Mouse (Mus musculus): Measurements from ENCODE around the gene Olfr1099. TPM values are rescaled to one million over a fixed set of nuclear protein-coding genes. Genes with fewer than 3 reads are reported as not detected.

The Olfr1099 gene
- polyA plus RNA-seq (2015; fragmentation: Nextera tagmentation; extraction: Ambion mirVana), result not detected in 2 replicates

DNA sequence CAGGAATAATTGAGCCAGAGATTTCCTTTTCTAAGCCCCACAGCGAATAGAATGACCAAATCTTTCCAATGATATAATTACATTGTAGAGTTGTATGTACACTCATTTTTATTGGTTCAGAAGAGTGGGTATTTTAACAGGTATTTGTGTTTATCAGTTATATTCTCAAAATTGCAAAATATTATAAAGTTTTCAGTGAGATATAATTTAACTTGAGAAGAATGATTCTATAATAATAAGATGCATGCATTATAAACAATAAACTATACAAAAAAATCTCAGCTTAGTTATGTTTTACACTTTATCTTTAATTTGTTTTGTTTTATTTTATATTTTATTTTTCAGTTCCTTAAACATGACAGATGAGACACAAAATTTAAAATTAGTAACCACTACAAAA lies at the start of gene Olfr1099:
Olfr1099 (minus strand) TSS at position 101 of the 400 bp plus-strand sequence.
- H3K27ac ChIP-seq, result no peak within 1 kb of the TSS
- H3K27me3 ChIP-seq, result no peaks in the 10 kb centered on the region
- H3K36me3 ChIP-seq, result no peaks in the 10 kb centered on the region
- H3K4me3 ChIP-seq, result no peak within 1 kb of the TSS
- no peak within 1 kb of the TSS for H3K4me2 ChIP-seq
- no peak within 1 kb of the TSS for H3K9ac ChIP-seq
- no peaks in the 10 kb centered on the region for H3K9me3 ChIP-seq
- no peak for ATAC-seq (ENCODE audit: insufficient number of reproducible peaks, low FRiP score, low TSS enrichment, low read depth)
- WGBS, result 74% methylated on average over 1 of the region's 1 CpGs
- no peaks in the 10 kb centered on the region for H3K4me1 ChIP-seq

DNA sequence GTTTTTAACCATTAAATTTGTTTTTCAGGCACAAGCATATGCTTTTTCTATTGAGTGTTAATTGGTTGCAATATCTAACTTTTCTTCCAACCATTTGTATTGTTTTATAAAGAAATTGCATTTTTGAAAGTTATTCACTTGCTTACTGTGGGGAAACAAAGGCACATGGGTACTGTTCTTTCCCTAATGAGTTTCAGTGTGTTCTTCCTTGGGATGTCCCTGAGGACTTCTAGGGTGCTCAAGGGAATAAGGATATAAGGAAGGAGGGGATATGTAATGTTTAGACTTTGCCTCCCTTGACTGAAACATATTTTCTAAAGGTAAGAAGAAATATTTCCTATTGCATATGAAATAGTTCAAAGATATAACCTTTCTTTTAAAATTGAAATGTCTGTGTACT lies 37.6 kb upstream of the Olfr1099 start, which contains the start of gene Olfr1102:
Olfr1102 (plus strand) TSS at position 301 of the 400 bp plus-strand sequence.
- H3K27me3 ChIP-seq, result no peaks in the 10 kb centered on the region
- H3K4me2 ChIP-seq, result no peak within 1 kb of the TSS
- no peak within 1 kb of the TSS for H3K4me3 ChIP-seq
- no peaks in the 10 kb centered on the region for H3K9me3 ChIP-seq
- ATAC-seq (ENCODE audit: insufficient number of reproducible peaks, low FRiP score, low TSS enrichment, low read depth), result no peak
- H3K36me3 ChIP-seq, result no peaks in the 10 kb centered on the region
- no peaks in the 10 kb centered on the region for H3K4me1 ChIP-seq
- H3K27ac ChIP-seq, result no peak within 1 kb of the TSS
- H3K9ac ChIP-seq, result no peak within 1 kb of the TSS

DNA sequence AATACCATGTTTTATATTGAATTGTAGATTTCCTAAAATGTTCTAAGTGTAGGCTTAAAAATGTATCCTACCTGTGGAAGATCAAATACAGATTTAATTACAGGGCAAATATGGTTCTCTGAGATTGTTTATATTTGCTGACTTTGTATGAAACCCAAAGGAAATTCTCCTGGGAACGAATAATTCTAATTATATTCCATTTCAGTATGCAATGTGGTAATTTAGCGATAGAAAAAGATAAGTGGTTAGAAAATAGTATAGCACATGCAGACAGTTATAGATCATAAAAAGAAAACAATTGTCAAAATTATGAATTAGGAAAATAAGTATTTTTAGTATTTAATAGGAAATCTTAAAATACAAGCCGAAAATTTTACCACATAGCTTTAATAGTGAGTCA lies 30.6 kb upstream of the Olfr1099 start, which contains the start of gene Olfr1101:
Olfr1101 (minus strand) TSS at position 101 of the 400 bp plus-strand sequence.
- 78% methylated on average over 3 of the region's 3 CpGs for WGBS
- no peaks in the 10 kb centered on the region for H3K36me3 ChIP-seq
- no peak within 1 kb of the TSS for H3K27ac ChIP-seq
- no peaks in the 10 kb centered on the region for H3K27me3 ChIP-seq
- H3K4me2 ChIP-seq, result no peak within 1 kb of the TSS
- no peaks in the 10 kb centered on the region for H3K4me1 ChIP-seq
- no peak within 1 kb of the TSS for H3K9ac ChIP-seq
- no peak within 1 kb of the TSS for H3K4me3 ChIP-seq
- H3K9me3 ChIP-seq, result no peaks in the 10 kb centered on the region
- ATAC-seq (ENCODE audit: insufficient number of reproducible peaks, low FRiP score, low TSS enrichment, low read depth), result no peak

DNA sequence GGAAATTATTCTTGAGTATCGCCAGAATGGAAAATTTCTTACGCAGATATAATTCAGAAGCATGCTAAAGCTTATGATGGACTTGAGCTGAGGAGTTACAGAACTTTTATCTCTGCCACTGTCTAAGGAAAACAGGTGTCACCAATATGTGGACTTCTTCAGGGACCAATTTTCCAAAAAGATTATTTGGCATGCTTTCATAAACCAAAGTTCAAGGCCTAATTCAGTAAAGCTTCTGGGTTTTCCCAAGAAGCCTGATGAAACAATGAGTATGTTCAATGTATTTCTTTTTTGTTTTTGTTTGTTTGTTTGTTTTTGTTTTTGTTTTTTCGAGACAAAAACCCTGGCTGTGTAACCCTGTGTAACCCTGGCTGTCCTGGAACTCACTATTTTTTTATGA lies 19.4 kb upstream of the Olfr1099 start, which contains the start of gene Olfr1100:
Olfr1100 (minus strand) TSS at position 101 of the 400 bp plus-strand sequence.
- 76% methylated on average over 3 of the region's 3 CpGs for WGBS
- Histone ChIP-seq H3K36me3 (no peaks in the 10 kb centered on the region), H3K4me1 (no peaks in the 10 kb centered on the region), H3K27ac (no peak within 1 kb of the TSS), H3K27me3 (no peaks in the 10 kb centered on the region), H3K4me3 (no peak within 1 kb of the TSS), H3K4me2 (no peak within 1 kb of the TSS), H3K9me3 (no peaks in the 10 kb centered on the region), H3K9ac (no peak within 1 kb of the TSS)
- ATAC-seq (ENCODE audit: insufficient number of reproducible peaks, low FRiP score, low TSS enrichment, low read depth), result no peak

DNA sequence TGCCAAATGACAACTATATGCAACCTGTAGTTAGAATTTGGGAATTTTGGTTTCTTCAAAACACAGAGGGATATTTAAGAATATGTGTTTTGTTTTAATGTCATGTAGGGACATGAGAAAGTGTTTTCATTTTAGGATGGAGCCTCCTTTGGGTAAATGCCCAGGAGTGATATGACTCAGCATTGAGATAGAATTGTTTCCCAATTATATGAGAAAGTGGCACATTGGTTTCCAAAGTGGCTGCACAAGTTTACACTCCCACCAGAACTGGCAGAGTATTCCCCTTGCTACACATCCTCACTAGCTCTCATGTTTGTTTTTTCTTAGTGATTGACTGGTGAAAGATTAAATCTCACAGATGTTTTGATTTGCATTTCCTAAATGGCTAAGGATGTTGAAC lies 33.9 kb downstream of the Olfr1099 start:
- Histone ChIP-seq H3K9ac (no peak overlapping the region), H3K36me3 (no peaks in the 10 kb centered on the region), H3K9me3 (no peaks in the 10 kb centered on the region), H3K4me1 (no peaks in the 10 kb centered on the region), H3K4me3 (no peak overlapping the region), H3K4me2 (no peak overlapping the region), H3K27ac (no peak overlapping the region), H3K27me3 (no peaks in the 10 kb centered on the region)
- no peak for ATAC-seq (ENCODE audit: insufficient number of reproducible peaks, low FRiP score, low TSS enrichment, low read depth)

DNA sequence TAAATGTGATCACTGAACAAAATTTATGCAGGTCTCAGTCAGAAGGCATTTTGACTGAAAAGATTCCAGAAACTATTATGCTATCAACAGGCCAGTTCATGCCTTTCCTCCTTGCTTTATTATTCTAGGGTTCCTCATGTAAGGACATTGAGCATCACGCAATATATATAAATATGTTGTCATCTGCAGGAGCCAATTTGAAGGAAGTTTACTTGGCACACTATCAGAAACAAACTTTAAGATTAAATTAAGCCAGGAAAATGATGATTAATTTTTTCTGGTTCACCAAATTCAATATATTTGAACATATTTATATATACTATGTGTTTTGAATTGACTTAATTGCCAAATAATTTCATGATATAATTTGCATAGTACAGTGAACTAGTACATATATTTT lies 36.0 kb downstream of the Olfr1099 start, which contains the start of gene Olfr1098:
Olfr1098 (minus strand) TSS at position 101 of the 400 bp plus-strand sequence.
- 91% methylated on average over 1 of the region's 1 CpGs for WGBS
- no peaks in the 10 kb centered on the region for H3K9me3 ChIP-seq
- H3K9ac ChIP-seq, result no peak within 1 kb of the TSS
- ATAC-seq (ENCODE audit: insufficient number of reproducible peaks, low FRiP score, low TSS enrichment, low read depth), result no peak
- H3K36me3 ChIP-seq, result no peaks in the 10 kb centered on the region
- no peaks in the 10 kb centered on the region for H3K4me1 ChIP-seq
- no peak within 1 kb of the TSS for H3K27ac ChIP-seq
- H3K27me3 ChIP-seq, result no peaks in the 10 kb centered on the region
- H3K4me3 ChIP-seq, result no peak within 1 kb of the TSS
- H3K4me2 ChIP-seq, result no peak within 1 kb of the TSS

DNA sequence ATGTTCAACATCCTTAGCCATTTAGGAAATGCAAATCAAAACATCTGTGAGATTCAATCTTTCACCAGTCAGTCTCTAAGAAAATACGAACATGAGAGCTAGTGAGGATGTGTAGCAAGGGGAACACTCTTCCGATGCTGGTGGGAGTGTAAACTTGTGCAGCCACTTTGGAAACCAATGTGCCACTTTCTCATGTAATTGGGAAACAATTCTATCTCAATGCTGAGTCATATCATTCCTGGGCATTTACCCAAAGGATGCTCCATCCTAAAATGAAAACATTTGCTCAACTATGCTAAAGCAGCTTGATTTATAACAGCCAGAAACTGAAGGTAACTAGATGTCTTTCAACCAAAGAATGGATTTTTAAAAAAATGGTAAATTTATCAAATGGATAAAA lies 54.8 kb downstream of the Olfr1099 start:
- ATAC-seq (ENCODE audit: insufficient number of reproducible peaks, low FRiP score, low TSS enrichment, low read depth), result no peak
- Histone ChIP-seq H3K36me3 (no peaks in the 10 kb centered on the region), H3K4me1 (no peaks in the 10 kb centered on the region), H3K27me3 (no peaks in the 10 kb centered on the region), H3K4me3 (no peak overlapping the region), H3K27ac (no peak overlapping the region), H3K4me2 (no peak overlapping the region), H3K9ac (no peak overlapping the region), H3K9me3 (no peaks in the 10 kb centered on the region)
- WGBS, result 80% methylated on average over 2 of the region's 2 CpGs

Other genes starting within 250 kb of the Olfr1099 start
- gene Olfr1089, start 227.0 kb downstream of the Olfr1099 start, polyA plus RNA-seq (2015; fragmentation: Nextera tagmentation; extraction: Ambion mirVana), result not detected in 2 replicates
- gene Olfr1090, start 201.7 kb downstream of the Olfr1099 start, polyA plus RNA-seq (2015; fragmentation: Nextera tagmentation; extraction: Ambion mirVana), result not detected in 2 replicates
- gene Olfr1093, start 178.2 kb downstream of the Olfr1099 start, polyA plus RNA-seq (2015; fragmentation: Nextera tagmentation; extraction: Ambion mirVana), result not detected in 2 replicates
- not detected in 2 replicates for gene Olfr141, start 150.7 kb downstream of the Olfr1099 start, polyA plus RNA-seq (2015; fragmentation: Nextera tagmentation; extraction: Ambion mirVana)
- not detected in 2 replicates for gene Olfr1094, start 136.0 kb downstream of the Olfr1099 start, polyA plus RNA-seq (2015; fragmentation: Nextera tagmentation; extraction: Ambion mirVana)
- gene Olfr1095, start 109.0 kb downstream of the Olfr1099 start, polyA plus RNA-seq (2015; fragmentation: Nextera tagmentation; extraction: Ambion mirVana), result not detected in 2 replicates
- gene Gm13723, start 85.9 kb downstream of the Olfr1099 start, polyA plus RNA-seq (2015; fragmentation: Nextera tagmentation; extraction: Ambion mirVana), result not detected in 2 replicates
- not detected in 2 replicates for gene Olfr1097, start 68.5 kb downstream of the Olfr1099 start, polyA plus RNA-seq (2015; fragmentation: Nextera tagmentation; extraction: Ambion mirVana)
- gene Olfr1098, start 36.1 kb downstream of the Olfr1099 start, polyA plus RNA-seq (2015; fragmentation: Nextera tagmentation; extraction: Ambion mirVana), result not detected in 2 replicates
- not detected in 2 replicates for gene Olfr1100, start 19.3 kb upstream of the Olfr1099 start, polyA plus RNA-seq (2015; fragmentation: Nextera tagmentation; extraction: Ambion mirVana)
- gene Olfr1101, start 30.5 kb upstream of the Olfr1099 start, polyA plus RNA-seq (2015; fragmentation: Nextera tagmentation; extraction: Ambion mirVana), result not detected in 2 replicates
- gene Olfr1102, start 37.7 kb upstream of the Olfr1099 start, polyA plus RNA-seq (2015; fragmentation: Nextera tagmentation; extraction: Ambion mirVana), result not detected in 2 replicates
- not detected in 2 replicates for gene Olfr1104, start 66.4 kb upstream of the Olfr1099 start, polyA plus RNA-seq (2015; fragmentation: Nextera tagmentation; extraction: Ambion mirVana)
- not detected in 2 replicates for gene Olfr1105, start 75.8 kb upstream of the Olfr1099 start, polyA plus RNA-seq (2015; fragmentation: Nextera tagmentation; extraction: Ambion mirVana)
- gene Olfr1106, start 91.6 kb upstream of the Olfr1099 start, polyA plus RNA-seq (2015; fragmentation: Nextera tagmentation; extraction: Ambion mirVana), result not detected in 2 replicates
- not detected in 2 replicates for gene Olfr1107, start 115.1 kb upstream of the Olfr1099 start, polyA plus RNA-seq (2015; fragmentation: Nextera tagmentation; extraction: Ambion mirVana)
- gene Olfr1109, start 135.3 kb upstream of the Olfr1099 start, polyA plus RNA-seq (2015; fragmentation: Nextera tagmentation; extraction: Ambion mirVana), result not detected in 2 replicates
- not detected in 2 replicates for gene Olfr259, start 153.9 kb upstream of the Olfr1099 start, polyA plus RNA-seq (2015; fragmentation: Nextera tagmentation; extraction: Ambion mirVana)
- not detected in 2 replicates for gene Olfr1110, start 179.6 kb upstream of the Olfr1099 start, polyA plus RNA-seq (2015; fragmentation: Nextera tagmentation; extraction: Ambion mirVana)
- gene Olfr1111, start 191.9 kb upstream of the Olfr1099 start, polyA plus RNA-seq (2015; fragmentation: Nextera tagmentation; extraction: Ambion mirVana), result not detected in 2 replicates
- gene Olfr1112, start 227.1 kb upstream of the Olfr1099 start, polyA plus RNA-seq (2015; fragmentation: Nextera tagmentation; extraction: Ambion mirVana), result not detected in 2 replicates
- not detected in 2 replicates for gene Olfr1113, start 248.3 kb upstream of the Olfr1099 start, polyA plus RNA-seq (2015; fragmentation: Nextera tagmentation; extraction: Ambion mirVana)

Data from limb, embryonic 15.5 days (tissue).